Comparison of ENCODE assay signal across 11 mouse cellular contexts in the genomic region with DNA sequence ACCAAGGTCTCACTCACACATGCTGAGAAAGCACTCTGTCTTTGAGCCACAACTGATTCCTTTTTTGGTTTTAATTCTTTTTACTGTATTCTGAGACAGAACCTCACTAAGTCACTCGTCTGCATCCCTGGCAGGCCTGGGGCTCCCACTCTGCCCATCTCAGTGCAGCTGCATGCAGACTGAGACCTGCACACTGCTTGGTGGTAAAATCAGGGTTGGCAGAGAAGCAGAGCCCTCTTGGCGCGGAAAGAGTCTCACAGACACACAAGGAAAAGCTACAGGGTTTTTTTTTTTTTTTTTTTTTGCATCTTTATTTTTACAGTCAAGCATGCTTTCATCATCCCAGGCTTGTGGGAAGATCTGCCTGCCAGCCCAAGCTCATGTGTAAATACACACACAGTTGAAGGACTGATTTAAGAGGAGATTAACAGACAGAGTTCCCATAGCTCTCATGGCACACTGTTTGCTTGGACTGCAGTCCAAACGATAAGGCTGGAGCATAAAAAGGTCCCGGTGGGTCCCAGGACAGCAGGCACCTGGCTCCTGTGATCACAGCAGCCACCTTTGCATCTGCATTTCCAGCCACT. TPM values are rescaled to one million over a fixed set of nuclear protein-coding genes. Genes with fewer than 3 reads are reported as not detected.
DNase-seq lines count a peak whose midpoint lies in the region; ATAC-seq and TF ChIP-seq lines count a peak whose summit lies in the region.
"Had no signal": no experiment of that assay in that cellular context is flagged by ENCODE, and none has a peak within 500 bp of the region (broad histone marks: within the 10 kb centered on the region; RNA-seq: fewer than 3 reads in every experiment).

A gene (plus strand): TSS at position 443 of the 587 bp plus-strand sequence.

- H3K79me2 ChIP-seq in liver, adult 2 months (ENCODE audit: control insufficient read depth, insufficient read depth, low read length), result no peaks in the 10 kb centered on the region

- H3K4me1 ChIP-seq in embryonic facial prominence, embryonic 12.5 days, result 0 out of 2 replicates have a peak, but pooled peaks cover 6% of the 10 kb centered on the region
- H3K4me1 ChIP-seq in embryonic facial prominence, embryonic 10.5 days, result peaks cover 12% of the 10 kb centered on the region; the same call in 1 of the 2 replicates
- peaks cover 5% of the 10 kb centered on the region; the same call in 1 of the 2 replicates for H3K4me1 ChIP-seq in midbrain, embryonic 13.5 days (replicated peaks)
- H3K4me1 ChIP-seq in midbrain, embryonic 16.5 days (ENCODE audit: control insufficient read depth, insufficient read depth, low read length), result peaks cover 4% of the 10 kb centered on the region
- H3K4me1 ChIP-seq in liver, adult 2 months (ENCODE audit: control insufficient read depth, insufficient read depth, low read length), result peaks cover 11% of the 10 kb centered on the region
- peaks cover 9% of the 10 kb centered on the region; the same call in 1 of the 2 replicates for H3K4me1 ChIP-seq in stomach, embryonic 16.5 days (ENCODE audit: control insufficient read depth, insufficient read depth, low read length)

- peak within 1 kb of the TSS; percentile 25; the same call in 1 of the 2 replicates for H3K27ac ChIP-seq in embryonic facial prominence, embryonic 12.5 days
- no peak within 1 kb of the TSS for H3K27ac ChIP-seq in embryonic facial prominence, embryonic 10.5 days (replicated peaks)
- H3K27ac ChIP-seq in midbrain, embryonic 13.5 days, result 0 out of 2 replicates have a peak within 1 kb of the TSS, but pooled peaks have one; percentile 25
- H3K27ac ChIP-seq in midbrain, embryonic 16.5 days (ENCODE audit: low read length), result no peak within 1 kb of the TSS
- no peak within 1 kb of the TSS for H3K27ac ChIP-seq in liver, adult 2 months (replicated peaks; ENCODE audit: insufficient read depth, low read depth, low read length)
- H3K27ac ChIP-seq in stomach, embryonic 16.5 days (ENCODE audit: low read length), result 0 out of 2 replicates have a peak within 1 kb of the TSS, but pooled peaks have one; percentile 28

- H3K9ac ChIP-seq in embryonic facial prominence, embryonic 12.5 days, result no peak within 1 kb of the TSS
- no peak within 1 kb of the TSS for H3K9ac ChIP-seq in midbrain, embryonic 13.5 days (replicated peaks)
- H3K9ac ChIP-seq in midbrain, embryonic 16.5 days (ENCODE audit: low read depth, low read length), result no peak within 1 kb of the TSS
- H3K9ac ChIP-seq in liver, adult 2 months (ENCODE audit: low read depth, low read length), result no peak within 1 kb of the TSS
- H3K9ac ChIP-seq in stomach, embryonic 16.5 days (ENCODE audit: low read length), result no peak within 1 kb of the TSS

- no peak within 1 kb of the TSS for H3K4me3 ChIP-seq in embryonic facial prominence, embryonic 12.5 days
- H3K4me3 ChIP-seq in embryonic facial prominence, embryonic 10.5 days, result no peak within 1 kb of the TSS
- no peak within 1 kb of the TSS for H3K4me3 ChIP-seq in midbrain, embryonic 13.5 days (replicated peaks)
- no peak within 1 kb of the TSS for H3K4me3 ChIP-seq in midbrain, embryonic 16.5 days (ENCODE audit: low read depth, low read length)
- H3K4me3 ChIP-seq in liver, adult 2 months (ENCODE audit: insufficient read depth, low read depth, low read length), result no peak within 1 kb of the TSS
- no peak within 1 kb of the TSS for H3K4me3 ChIP-seq in stomach, embryonic 16.5 days (replicated peaks; ENCODE audit: low read length)

- 51% methylated on average over 5 of the region's 5 CpGs for WGBS in embryonic facial prominence, embryonic 12.5 days
- WGBS in embryonic facial prominence, embryonic 10.5 days, result 66% methylated on average over 5 of the region's 5 CpGs
- 61% methylated on average over 5 of the region's 5 CpGs for WGBS in midbrain, embryonic 13.5 days
- WGBS in midbrain, embryonic 16.5 days, result 49% methylated on average over 5 of the region's 5 CpGs
- WGBS in liver, adult 2 months, result 32% methylated on average over 5 of the region's 5 CpGs
- 32% methylated on average over 5 of the region's 5 CpGs for WGBS in stomach, embryonic 16.5 days

- no peak for ATAC-seq in embryonic facial prominence, embryonic 12.5 days (ENCODE audit: insufficient number of reproducible peaks, insufficient read depth, low FRiP score, low TSS enrichment)
- ATAC-seq in midbrain, embryonic 13.5 days, result no peak
- no peak for ATAC-seq in midbrain, embryonic 16.5 days
- no peak for ATAC-seq in stomach, embryonic 16.5 days (ENCODE audit: insufficient read depth, low FRiP score)

- DNase-seq in embryonic facial prominence, embryonic 10.5 days (ENCODE audit: low spot score), result no peak
- peak; percentile 47 for DNase-seq in liver, adult 2 months (ENCODE audit: extremely low read depth, low read depth, low spot score)
- DNase-seq in cerebellum, postnatal 4 days (ENCODE audit: low spot score in 2 of 2), result no peak
- no peak for DNase-seq in adrenal gland, postnatal 14 days
- DNase-seq: thymus, postnatal 14 days had no signal

- H3K4me2 ChIP-seq in embryonic facial prominence, embryonic 12.5 days (replicated peaks), result no peak within 1 kb of the TSS
- H3K4me2 ChIP-seq in midbrain, embryonic 13.5 days (replicated peaks), result no peak within 1 kb of the TSS
- no peak within 1 kb of the TSS for H3K4me2 ChIP-seq in midbrain, embryonic 16.5 days (ENCODE audit: low read length)
- no peak within 1 kb of the TSS for H3K4me2 ChIP-seq in stomach, embryonic 16.5 days (ENCODE audit: low read depth, low read length)

- no peak for TF ChIP-seq CTCF in liver, adult 2 months (IDR thresholded peaks at IDR 0.05; ENCODE audit: low read depth, low read length)

- no peak for TF ChIP-seq POLR2A in liver, adult 2 months (IDR thresholded peaks at IDR 0.05; ENCODE audit: extremely low read depth, insufficient read depth, low read length)

- H3K27me3 ChIP-seq in embryonic facial prominence, embryonic 12.5 days, result no peaks in the 10 kb centered on the region
- no peaks in the 10 kb centered on the region for H3K27me3 ChIP-seq in embryonic facial prominence, embryonic 10.5 days (replicated peaks; ENCODE audit: low read depth, poor library complexity, severe bottlenecking)
- H3K27me3 ChIP-seq in midbrain, embryonic 13.5 days, result no peaks in the 10 kb centered on the region
- no peaks in the 10 kb centered on the region for H3K27me3 ChIP-seq in midbrain, embryonic 16.5 days (ENCODE audit: control insufficient read depth, insufficient read depth, low read depth, low read length)
- no peaks in the 10 kb centered on the region for H3K27me3 ChIP-seq in liver, adult 2 months (ENCODE audit: control insufficient read depth, insufficient read depth, low read length)
- no peaks in the 10 kb centered on the region for H3K27me3 ChIP-seq in stomach, embryonic 16.5 days (ENCODE audit: control insufficient read depth, insufficient read depth, low read length)

- H3K9me3 ChIP-seq in embryonic facial prominence, embryonic 12.5 days, result no peaks in the 10 kb centered on the region
- no peaks in the 10 kb centered on the region for H3K9me3 ChIP-seq in embryonic facial prominence, embryonic 10.5 days
- no peaks in the 10 kb centered on the region for H3K9me3 ChIP-seq in midbrain, embryonic 13.5 days
- H3K9me3 ChIP-seq in midbrain, embryonic 16.5 days (replicated peaks; ENCODE audit: control insufficient read depth, low read length, poor library complexity, severe bottlenecking), result no peaks in the 10 kb centered on the region
- H3K9me3 ChIP-seq in stomach, embryonic 16.5 days (replicated peaks; ENCODE audit: control insufficient read depth, low read length), result no peaks in the 10 kb centered on the region

- H3K36me3 ChIP-seq in embryonic facial prominence, embryonic 12.5 days, result no peaks in the 10 kb centered on the region
- H3K36me3 ChIP-seq in embryonic facial prominence, embryonic 10.5 days (replicated peaks), result no peaks in the 10 kb centered on the region
- H3K36me3 ChIP-seq in midbrain, embryonic 13.5 days, result no peaks in the 10 kb centered on the region
- no peaks in the 10 kb centered on the region for H3K36me3 ChIP-seq in midbrain, embryonic 16.5 days (ENCODE audit: control insufficient read depth, insufficient read depth, low read length)
- H3K36me3 ChIP-seq in liver, adult 2 months (ENCODE audit: control insufficient read depth, insufficient read depth, low read length), result no peaks in the 10 kb centered on the region
- no peaks in the 10 kb centered on the region for H3K36me3 ChIP-seq in stomach, embryonic 16.5 days (ENCODE audit: control insufficient read depth, insufficient read depth, low read length)

RNA-seq across cellular contexts. Expression of the gene that starts here (rescaled TPM):
- 0.20 TPM in 1 of 2 replicates, not detected in the other for polyA plus RNA-seq in embryonic facial prominence, embryonic 12.5 days (2016; fragmentation: Nextera tagmentation; extraction: Ambion mirVana)
- 0.31 TPM in 1 of 2 replicates, not detected in the other for polyA plus RNA-seq in embryonic facial prominence, embryonic 10.5 days (2016; fragmentation: Nextera tagmentation; extraction: Ambion mirVana)
- polyA plus RNA-seq in midbrain, embryonic 13.5 days (2015; fragmentation: Nextera tagmentation; extraction: Ambion mirVana), result 3.1 and 5.5 TPM in 2 replicates
- 0.26 and 0.28 TPM in 2 replicates for polyA plus RNA-seq in midbrain, embryonic 16.5 days (2015; fragmentation: Nextera tagmentation; extraction: Ambion mirVana)
- total RNA-seq in liver, adult 2 months (2014; rRNA removed), result 5.9 and 43.8 TPM in 2 replicates
- polyA plus RNA-seq in liver, adult 2 months (2012; rRNA removed), result 0.17 and 0.23 TPM in 2 replicates
- polyA plus RNA-seq in stomach, embryonic 16.5 days (2015; fragmentation: Nextera tagmentation; extraction: Ambion mirVana), result 3,948 and 4,083 TPM in 2 replicates
- 1.7 TPM in 1 of 2 replicates, not detected in the other for total RNA-seq in adrenal gland, postnatal 14 days (2021)
- total RNA-seq: ES-E14; layer of hippocampus, adult 8-10 months had no signal

Comparison
In these comparisons a context has a peak if more than half of its experiments do, and no peak if none do; other contexts are left out.
1. RNA of the gene that starts here (polyA plus RNA-seq): 3,948 to 4,083 TPM in stomach, embryonic 16.5 days; 3.1 to 5.5 TPM in midbrain, embryonic 13.5 days, 0.31 TPM in embryonic facial prominence, embryonic 10.5 days, 0.26 to 0.28 TPM in midbrain, embryonic 16.5 days, 0.17 to 0.23 TPM in liver, adult 2 months and 0.20 TPM in embryonic facial prominence, embryonic 12.5 days; every median in the first group is over 100 times any median in the second.
2. H3K27ac ChIP-seq: peak in embryonic facial prominence, embryonic 12.5 days (single experiment), midbrain, embryonic 13.5 days (single experiment) and stomach, embryonic 16.5 days (single experiment); none in embryonic facial prominence, embryonic 10.5 days (single experiment), midbrain, embryonic 16.5 days (single experiment) and liver, adult 2 months (single experiment).